Mouse (Mus musculus) midbrain, postnatal 0 days (tissue): ENCODE data around the gene Lrrc4b. TPM values are rescaled to one million over a fixed set of nuclear protein-coding genes. Genes with fewer than 3 reads are reported as not detected.

Source experiments
- ATAC-seq: fragments of 200-750 bp; cut with Nextera tagmentation; 2 replicates; pipeline ENCODE4 v1.8.0; 2017; ENCODE audit warnings: moderate number of reproducible peaks, mild to moderate bottlenecking, moderate TSS enrichment, moderate library complexity; ENCODE audit not compliant: low FRiP score
- DNase-seq: peaks from one replicate; pipeline ENCODE4 v3.0.0-alpha.2; 2015; ENCODE audit warnings: low spot score
- H3K27ac ChIP-seq: fragments of 300-500 bp; sonication (generic); 2 replicates; pipeline ENCODE4 v1.5.1; 2014; ENCODE audit warnings: low read depth, mild to moderate bottlenecking, low read length, mixed read lengths
- H3K27me3 ChIP-seq: fragments of 300-500 bp; sonication (generic); 2 replicates; pipeline ENCODE4 v1.6.1; 2014; ENCODE audit warnings: low read length, control low read depth, mixed read lengths; ENCODE audit not compliant: insufficient read depth
- H3K36me3 ChIP-seq: fragments of 300-500 bp; sonication (generic); 2 replicates; pipeline ENCODE4 v1.6.1; 2014; ENCODE audit warnings: low read length, control low read depth, mixed read lengths; ENCODE audit not compliant: insufficient read depth
- H3K4me1 ChIP-seq: fragments of 300-500 bp; sonication (generic); 2 replicates; pipeline ENCODE4 v1.6.1; 2014; ENCODE audit warnings: mild to moderate bottlenecking, control low read depth, antibody characterized with exemption, low read length, mixed read lengths; ENCODE audit not compliant: insufficient read depth
- H3K4me2 ChIP-seq: fragments of 300-500 bp; sonication (generic); 2 replicates; pipeline ENCODE4 v1.6.1; 2014; ENCODE audit warnings: low read depth, mild to moderate bottlenecking, low read length, mixed read lengths; ENCODE audit not compliant: poor library complexity, severe bottlenecking
- H3K4me3 ChIP-seq: fragments of 300-500 bp; sonication (generic); 2 replicates; pipeline ENCODE4 v1.5.1; 2014; ENCODE audit warnings: low read depth, mild to moderate bottlenecking, low read length, moderate library complexity
- H3K9ac ChIP-seq: fragments of 300-500 bp; sonication (generic); replicated peaks from 2 replicates; pipeline ENCODE4 v1.6.1; 2014; ENCODE audit warnings: mild to moderate bottlenecking, low read length, moderate library complexity, mixed read lengths; ENCODE audit not compliant: poor library complexity, severe bottlenecking
- H3K9me3 ChIP-seq: fragments of 300-500 bp; sonication (generic); 2 replicates; pipeline ENCODE4 v1.6.1; 2016; ENCODE audit warnings: low read length, control low read depth
- CTCF ChIP-seq: IDR thresholded peaks from 2 replicates; pipeline ENCODE4 v1.5.1; 2016; ENCODE audit warnings: antibody characterized with exemption, mild to moderate bottlenecking
- whole genome bisulfite sequencing: fragments of 180-500 bp; shearing (Covaris S2); extraction: QIAGEN DNeasy Blood & Tissue Kit; methylation state at CpG from one replicate; pipeline ENCODE4 v1.1.7; 2014; 5-methylcytosine and 5-hydroxymethylcytosine counted together
- polyA plus RNA-seq: library from polyadenylated mRNA; unstranded; fragments of >200 nt; fragmentation: Nextera tagmentation; extraction: Ambion mirVana; gene quantifications from 2 replicates; pipeline ENCODE4 v1.2.1, GENCODE M21; 2015
- total RNA-seq: library from RNA; depleted of rRNA; stranded (reverse); fragments of >200 nt; gene quantifications from 2 replicates; pipeline ENCODE4 v1.2.3, GENCODE M21; 2014

The Lrrc4b gene
- total and polyA plus RNA-seq, 2 experiments from 2014 or later = 26.9 to 657 TPM

DNA sequence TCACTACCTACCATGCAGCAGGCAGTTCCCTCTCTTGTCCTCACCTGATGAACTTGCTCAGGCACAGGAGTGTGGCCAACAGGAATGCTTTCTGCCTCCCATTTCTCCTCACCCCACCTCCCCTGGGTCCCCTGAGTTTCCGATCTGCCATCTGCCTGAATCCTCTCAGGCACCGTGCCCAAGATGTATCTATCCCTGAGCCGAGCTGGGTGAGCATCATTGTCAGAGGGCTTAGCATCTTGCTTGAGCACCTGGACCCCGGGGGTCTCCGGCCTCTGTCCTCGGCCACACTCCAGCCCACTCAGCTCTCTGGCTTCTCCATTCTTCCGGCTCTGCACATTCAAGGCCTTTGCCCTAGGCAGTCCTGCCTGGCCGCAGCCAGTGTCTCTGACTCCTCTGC lies 9.1 kb downstream of the Lrrc4b start:
- peaks cover 4% of the 10 kb centered on the region for H3K4me1 ChIP-seq
- 56% methylated on average over 8 of the region's 8 CpGs for WGBS
- H3K4me2 ChIP-seq = no peak overlapping the region
- no peaks in the 10 kb centered on the region for H3K27me3 ChIP-seq
- no peak overlapping the region for H3K27ac ChIP-seq
- DNase-seq (no peak), ATAC-seq (no peak)
- H3K9ac ChIP-seq = 0 out of 2 replicates have a peak overlapping the region, but pooled peaks have one; percentile 29
- no peak overlapping the region for H3K4me3 ChIP-seq
- peaks cover 5% of the 10 kb centered on the region; the same call in 1 of the 2 replicates for H3K36me3 ChIP-seq
- H3K9me3 ChIP-seq = no peaks in the 10 kb centered on the region
- TF ChIP-seq CTCF = no peak

DNA sequence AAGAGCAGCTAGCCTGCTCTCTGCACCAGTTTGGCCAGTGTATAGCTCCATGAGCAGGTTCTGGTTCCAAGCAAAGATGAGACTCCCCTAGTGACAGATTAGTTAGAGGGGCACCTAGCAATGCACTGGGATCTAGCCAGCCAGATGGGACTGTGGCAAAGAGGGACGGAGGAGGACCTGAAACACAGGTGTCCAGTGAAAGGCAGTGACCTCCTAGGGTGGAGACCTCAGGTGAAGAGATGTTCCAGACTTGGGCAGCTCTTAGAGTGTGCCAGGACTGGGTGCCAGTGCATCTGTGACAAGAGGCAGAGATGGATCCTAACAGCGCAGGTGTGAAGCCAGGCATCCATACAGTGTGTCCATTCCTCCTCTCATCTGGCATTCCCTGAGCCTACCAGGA lies 10.9 kb downstream of the Lrrc4b start:
- Histone ChIP-seq H3K4me1 (peaks cover 7% of the 10 kb centered on the region), H3K27ac (no peak overlapping the region), H3K36me3 (0 out of 2 replicates have a peak, but pooled peaks cover 5% of the 10 kb centered on the region), H3K9me3 (no peaks in the 10 kb centered on the region), H3K4me3 (no peak overlapping the region), H3K9ac (no peak overlapping the region), H3K4me2 (no peak overlapping the region), H3K27me3 (no peaks in the 10 kb centered on the region)
- DNase-seq (no peak), ATAC-seq (no peak)
- whole genome bisulfite sequencing = 77% methylated on average over 2 of the region's 2 CpGs
- TF ChIP-seq CTCF = no peak

- no peak for TF ChIP-seq CTCF
- H3K4me1 ChIP-seq = peaks cover 10% of the 10 kb centered on the region
- peaks cover 7% of the 10 kb centered on the region; the same call in 1 of the 2 replicates for H3K36me3 ChIP-seq
- peak overlapping the region; percentile 99 for H3K27ac ChIP-seq
- H3K9me3 ChIP-seq = no peaks in the 10 kb centered on the region
- H3K4me3 ChIP-seq = no peak overlapping the region
- WGBS = 92% methylated on average over 1 of the region's 1 CpGs
- ATAC-seq = no peak
- H3K9ac ChIP-seq = no peak overlapping the region
- no peaks in the 10 kb centered on the region for H3K27me3 ChIP-seq
- H3K4me2 ChIP-seq = no peak overlapping the region
- DNase-seq = no peak
These were observed 11.7 kb downstream of the Lrrc4b start for GRCm38 (mm10) chr7:44440479-44440878.

DNA sequence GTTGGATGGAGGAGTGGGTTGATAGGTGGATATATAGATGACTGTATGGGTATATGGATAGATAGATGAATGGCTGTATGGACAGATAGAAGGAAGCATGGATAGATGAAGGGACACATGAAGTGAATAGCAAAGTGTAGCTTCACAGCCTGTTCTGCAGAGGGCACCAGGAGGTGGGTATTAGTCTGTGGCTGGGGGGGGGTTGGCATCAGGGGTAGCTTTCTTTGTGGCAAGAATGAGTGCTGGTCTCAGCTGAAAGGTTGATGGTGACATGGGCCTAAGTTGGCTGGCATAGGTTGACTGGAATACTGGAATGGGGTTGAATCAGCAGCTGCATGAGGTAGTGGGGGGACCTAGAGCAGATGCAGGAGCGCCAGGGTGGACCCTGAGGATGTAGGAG lies 12.4 kb downstream of the Lrrc4b start:
- ATAC-seq (peak; percentile 6), DNase-seq (no peak)
- Histone ChIP-seq H3K4me1 (peaks cover 12% of the 10 kb centered on the region), H3K4me3 (peak overlapping the region; percentile 77), H3K27ac (peak overlapping the region; percentile 99), H3K36me3 (peaks cover 11% of the 10 kb centered on the region; the same call in 1 of the 2 replicates), H3K4me2 (peak overlapping the region; percentile 86), H3K9ac (peak overlapping the region; percentile 100), H3K27me3 (no peaks in the 10 kb centered on the region), H3K9me3 (no peaks in the 10 kb centered on the region)
- WGBS = 0% methylated on average over 1 of the region's 1 CpGs
- TF ChIP-seq CTCF = peak; percentile 26; the same call in 1 of the 2 replicates

- Histone ChIP-seq H3K4me1 (peaks cover 17% of the 10 kb centered on the region), H3K9me3 (no peaks in the 10 kb centered on the region)
- WGBS = 0% methylated on average over 14 of the region's 14 CpGs
These were observed 12.9 kb downstream of the Lrrc4b start for GRCm38 (mm10) chr7:44441648-44442109.

GRCm38 (mm10) chr7:44442407-44442821 lies 13.6 kb downstream of the Lrrc4b start:
- ATAC-seq = peak; percentile 34
- H3K36me3 ChIP-seq = peaks cover 14% of the 10 kb centered on the region
- peak overlapping the region; percentile 77 for H3K4me3 ChIP-seq
- H3K4me2 ChIP-seq = peak overlapping the region; percentile 86
- WGBS = 0% methylated on average over 9 of the region's 14 CpGs
- H3K27ac ChIP-seq = peak overlapping the region; percentile 99
- peak overlapping the region; percentile 100 for H3K9ac ChIP-seq
- TF ChIP-seq CTCF = no peak
- H3K4me1 ChIP-seq = peaks cover 22% of the 10 kb centered on the region
- peak; percentile 78 for DNase-seq
- H3K9me3 ChIP-seq = no peaks in the 10 kb centered on the region
- no peaks in the 10 kb centered on the region for H3K27me3 ChIP-seq

More at GRCm38 (mm10) chr7:44441648-44442109, 12.9 kb downstream of the Lrrc4b start:
- DNase-seq (peak; percentile 91), ATAC-seq (peak; percentile 76)
- Histone ChIP-seq H3K27me3 (no peaks in the 10 kb centered on the region), H3K27ac (peak overlapping the region; percentile 99), H3K9ac (peak overlapping the region; percentile 100), H3K4me3 (peak overlapping the region; percentile 77), H3K36me3 (peaks cover 11% of the 10 kb centered on the region; the same call in 1 of the 2 replicates), H3K4me2 (peak overlapping the region; percentile 86)
- TF ChIP-seq CTCF = no peak
